Comparison of ENCODE assay signal across 19 mouse cellular contexts in genomic region chr9:71643611-71644010, GRCm38 (mm10). TPM values are rescaled to one million over a fixed set of nuclear protein-coding genes. Genes with fewer than 3 reads are reported as not detected.
A peak's percentile ranks its signal among the peaks of the same experiment; 100 is the strongest.
DNase-seq lines count a peak whose midpoint lies in the region; ATAC-seq and TF ChIP-seq lines count a peak whose summit lies in the region.
"Had no signal": no experiment of that assay in that cellular context is flagged by ENCODE, and none has a peak within 500 bp of the region (broad histone marks: within the 10 kb centered on the region; RNA-seq: fewer than 3 reads in every experiment).

No protein-coding gene starts in this region.

- POLR2A ChIA-PET in Patski (lab: Charles Lee), result no interaction called here

- TF ChIP-seq EP300 in stomach, postnatal 0 days (optimal IDR thresholded peaks at IDR 0.05), result no peak

- H3K36me3 ChIP-seq in kidney, postnatal 0 days (ENCODE audit: insufficient read depth, low read length), result no peaks in the 10 kb centered on the region; the same call in 1 of the 2 replicates
- peaks cover 8% of the 10 kb centered on the region; the same call in 1 of the 2 replicates for H3K36me3 ChIP-seq in kidney, embryonic 14.5 days (ENCODE audit: control insufficient read depth, insufficient read depth, low read length)
- H3K36me3 ChIP-seq in testis, adult 2 months (ENCODE audit: control insufficient read depth, insufficient read depth, low read length), result no peaks in the 10 kb centered on the region
- no peaks in the 10 kb centered on the region; the same call in 1 of the 2 replicates for H3K36me3 ChIP-seq in stomach, postnatal 0 days (ENCODE audit: control insufficient read depth, insufficient read depth, low read length)
- H3K36me3 ChIP-seq in midbrain, embryonic 14.5 days (ENCODE audit: control insufficient read depth, insufficient read depth, low read length), result no peaks in the 10 kb centered on the region

- WGBS in kidney, postnatal 0 days, result over 99% methylated on average over 4 of the region's 4 CpGs
- 95% methylated on average over 4 of the region's 4 CpGs for WGBS in kidney, embryonic 14.5 days
- 91% methylated on average over 4 of the region's 4 CpGs for WGBS in stomach, postnatal 0 days
- 91% methylated on average over 4 of the region's 4 CpGs for WGBS in midbrain, embryonic 14.5 days

- no peak overlapping the region for H3K9ac ChIP-seq in kidney, postnatal 0 days (ENCODE audit: low read depth, low read length)
- no peak overlapping the region for H3K9ac ChIP-seq in kidney, embryonic 14.5 days (ENCODE audit: low read depth, low read length)
- no peak overlapping the region for H3K9ac ChIP-seq in stomach, postnatal 0 days (ENCODE audit: low read length)
- no peak overlapping the region for H3K9ac ChIP-seq in midbrain, embryonic 14.5 days (replicated peaks; ENCODE audit: low read length)
- H3K9ac ChIP-seq: forebrain, embryonic 13.5 days; forebrain, postnatal 0 days; heart, embryonic 13.5 days had no signal

- H3K9me3 ChIP-seq in kidney, postnatal 0 days (replicated peaks; ENCODE audit: low read length), result no peaks in the 10 kb centered on the region
- H3K9me3 ChIP-seq in kidney, embryonic 14.5 days (ENCODE audit: control insufficient read depth, low read length), result peaks cover 3% of the 10 kb centered on the region; the same call in 1 of the 2 replicates
- H3K9me3 ChIP-seq in stomach, postnatal 0 days (ENCODE audit: control insufficient read depth, low read length), result no peaks in the 10 kb centered on the region
- H3K9me3 ChIP-seq in midbrain, embryonic 14.5 days (ENCODE audit: control insufficient read depth, low read length), result no peaks in the 10 kb centered on the region
- H3K9me3 ChIP-seq: embryonic facial prominence, embryonic 10.5 days had no signal

- H3K4me2 ChIP-seq in kidney, postnatal 0 days (ENCODE audit: low read length), result no peak overlapping the region
- H3K4me2 ChIP-seq in kidney, embryonic 14.5 days (replicated peaks; ENCODE audit: low read depth, low read length), result no peak overlapping the region
- H3K4me2 ChIP-seq in stomach, postnatal 0 days (replicated peaks; ENCODE audit: low read depth), result no peak overlapping the region
- H3K4me2 ChIP-seq in midbrain, embryonic 14.5 days (ENCODE audit: low read length), result no peak overlapping the region
- H3K4me2 ChIP-seq: forebrain, embryonic 13.5 days; heart, embryonic 13.5 days had no signal

- no peaks in the 10 kb centered on the region for H3K27me3 ChIP-seq in kidney, postnatal 0 days (ENCODE audit: insufficient read depth, low read length)
- H3K27me3 ChIP-seq in kidney, embryonic 14.5 days (ENCODE audit: control insufficient read depth, insufficient read depth, low read length), result no peaks in the 10 kb centered on the region
- no peaks in the 10 kb centered on the region for H3K27me3 ChIP-seq in testis, adult 2 months (ENCODE audit: control insufficient read depth, insufficient read depth, low read length)
- no peaks in the 10 kb centered on the region for H3K27me3 ChIP-seq in Patski
- no peaks in the 10 kb centered on the region for H3K27me3 ChIP-seq in stomach, postnatal 0 days (ENCODE audit: control insufficient read depth, insufficient read depth, low read length)
- no peaks in the 10 kb centered on the region for H3K27me3 ChIP-seq in midbrain, embryonic 14.5 days (ENCODE audit: control insufficient read depth, insufficient read depth, low read length)
- H3K27me3 ChIP-seq: forebrain, embryonic 13.5 days; heart, embryonic 13.5 days had no signal

- no peaks in the 10 kb centered on the region for H3K4me1 ChIP-seq in kidney, postnatal 0 days (replicated peaks; ENCODE audit: insufficient read depth, low read length)
- no peaks in the 10 kb centered on the region for H3K4me1 ChIP-seq in kidney, embryonic 14.5 days (ENCODE audit: control insufficient read depth, insufficient read depth, low read length)
- no peaks in the 10 kb centered on the region for H3K4me1 ChIP-seq in testis, adult 2 months (ENCODE audit: control insufficient read depth, insufficient read depth, low read length)
- H3K4me1 ChIP-seq in stomach, postnatal 0 days (replicated peaks; ENCODE audit: control insufficient read depth, insufficient read depth), result no peaks in the 10 kb centered on the region
- H3K4me1 ChIP-seq in midbrain, embryonic 14.5 days (ENCODE audit: control insufficient read depth, insufficient read depth, low read length), result no peaks in the 10 kb centered on the region
- H3K4me1 ChIP-seq: forebrain, embryonic 13.5 days had no signal

- no peak for ATAC-seq in kidney, postnatal 0 days (replicated peaks; ENCODE audit: low FRiP score, low read depth)
- ATAC-seq in kidney, embryonic 14.5 days (ENCODE audit: low FRiP score, low TSS enrichment), result no peak
- ATAC-seq in Patski, result no peak
- no peak for ATAC-seq in stomach, postnatal 0 days (ENCODE audit: low FRiP score, low TSS enrichment)
- ATAC-seq in midbrain, embryonic 14.5 days (ENCODE audit: low FRiP score, low TSS enrichment), result no peak
- ATAC-seq: forebrain, embryonic 13.5 days; forebrain, postnatal 0 days; hindbrain, embryonic 16.5 days had no signal

- CTCF ChIA-PET in Patski (lab: Charles Lee), result interaction anchor here (6.2 kb wide), 1 partner anchor 162 kb away, joined by 63 read pairs; no protein-coding TSS in a partner anchor

- TF ChIP-seq CTCF in kidney, postnatal 0 days (IDR thresholded peaks at IDR 0.05; ENCODE audit: low read depth), result 0 out of 2 replicates have a peak, but pooled peaks have one; percentile 9
- peak; percentile 20; the same call in 1 of the 2 replicates for TF ChIP-seq CTCF in testis, adult 2 months (IDR thresholded peaks at IDR 0.05; ENCODE audit: control insufficient read depth, insufficient read depth, insufficient replicate concordance, low read depth, low read length)
- peak; percentile 44 for TF ChIP-seq CTCF in Patski (IDR thresholded peaks at IDR 0.05)
- TF ChIP-seq CTCF in stomach, postnatal 0 days (IDR thresholded peaks at IDR 0.05; ENCODE audit: low read depth), result peak; percentile 15; the same call in 1 of the 2 replicates

- H3K4me3 ChIP-seq in kidney, postnatal 0 days (replicated peaks; ENCODE audit: low read depth, low read length), result no peak overlapping the region
- no peak overlapping the region for H3K4me3 ChIP-seq in kidney, embryonic 14.5 days (ENCODE audit: low read length)
- no peak overlapping the region for H3K4me3 ChIP-seq in testis, adult 2 months (ENCODE audit: control insufficient read depth, low read depth, low read length)
- no peak overlapping the region for H3K4me3 ChIP-seq in stomach, postnatal 0 days (ENCODE audit: low read depth, low read length)
- H3K4me3 ChIP-seq in midbrain, embryonic 14.5 days (replicated peaks; ENCODE audit: low read depth, low read length), result no peak overlapping the region
- H3K4me3 ChIP-seq: embryonic facial prominence, embryonic 10.5 days; forebrain, embryonic 13.5 days; heart, embryonic 13.5 days had no signal

- no peak overlapping the region for H3K27ac ChIP-seq in kidney, postnatal 0 days
- no peak overlapping the region for H3K27ac ChIP-seq in kidney, embryonic 14.5 days (ENCODE audit: low read depth, low read length)
- no peak overlapping the region for H3K27ac ChIP-seq in testis, adult 2 months (ENCODE audit: control insufficient read depth, insufficient read depth, low read depth, low read length)
- no peak overlapping the region for H3K27ac ChIP-seq in stomach, postnatal 0 days (replicated peaks)
- H3K27ac ChIP-seq in midbrain, embryonic 14.5 days (replicated peaks; ENCODE audit: low read depth, low read length), result no peak overlapping the region
- H3K27ac ChIP-seq: embryonic facial prominence, embryonic 10.5 days; forebrain, embryonic 13.5 days; heart, embryonic 13.5 days had no signal

- DNase-seq in kidney, postnatal 0 days (ENCODE audit: low spot score), result no peak
- DNase-seq in testis, postnatal 14 days (ENCODE audit: low spot score), result no peak
- DNase-seq in Patski (ENCODE audit: low read depth, low spot score), result no peak
- DNase-seq in stomach, postnatal 0 days (ENCODE audit: low spot score), result no peak
- DNase-seq in midbrain, embryonic 14.5 days, result no peak
- no peak for DNase-seq in natural killer cell, adult 2 months (ENCODE audit: low spot score in 2 of 2)
- DNase-seq: adrenal gland, adult 2 months; adrenal gland, postnatal 36 days; cerebellum, adult 2 months; cerebellum, postnatal 10 days; forebrain, postnatal 0 days; gastrocnemius, postnatal 14 days; heart, postnatal 36 days had no signal

- TF ChIP-seq POLR2A in testis, adult 2 months (IDR thresholded peaks at IDR 0.05; ENCODE audit: control insufficient read depth, low read depth, low read length), result no peak

- in situ Hi-C loops in Patski (cut with MboI; ENCODE audit: low pct_unique_long_range_greater_than_20kb), result loop anchor here (5.0 to 10.0 kb wide), 3 partner anchors 164 to 771 kb away; no protein-coding TSS in a partner anchor

RNA-seq across cellular contexts. Expression of gene Myzap, which starts 51.5 kb away (rescaled TPM):
- polyA plus RNA-seq in kidney, postnatal 0 days (2015; fragmentation: Nextera tagmentation; extraction: Ambion mirVana), result 14.8 and 16.9 TPM in 2 replicates
- polyA plus RNA-seq in kidney, embryonic 14.5 days (2014; fragmentation: Nextera tagmentation; extraction: Ambion mirVana), result 18.6 and 18.7 TPM in 2 replicates
- 2.7 and 4.1 TPM in 2 replicates for polyA plus RNA-seq in testis, adult 2 months (2012; rRNA removed)
- 0.71 TPM for polyA plus RNA-seq in Patski (2021)
- 21.9 and 25.7 TPM in 2 replicates for polyA plus RNA-seq in stomach, postnatal 0 days (2015; fragmentation: Nextera tagmentation; extraction: Ambion mirVana)
- 1.3 and 2.2 TPM in 2 replicates for polyA plus RNA-seq in midbrain, embryonic 14.5 days (2014; fragmentation: Nextera tagmentation; extraction: Ambion mirVana)
